Mouse (Mus musculus) cerebellum, adult 9-10 months (tissue): ENCODE data around the gene Cryzl1.

Experiments used
- DNase-seq: peaks from one replicate; pipeline ENCODE4 v3.0.0; 2022

The Cryzl1 gene

GRCm38 (mm10) chr16:91639636-91640035 is 89.1 kb downstream of the Cryzl1 start:
- no peak for DNase-seq
